Mouse (Mus musculus): ENCODE measurements around the gene Tor3a. TPM values are rescaled to one million over a fixed set of nuclear protein-coding genes. Genes with fewer than 3 reads are reported as not detected.

The Tor3a gene
- polyA plus RNA-seq, 1 experiment from 2014 or later = 6.1 TPM

DNA sequence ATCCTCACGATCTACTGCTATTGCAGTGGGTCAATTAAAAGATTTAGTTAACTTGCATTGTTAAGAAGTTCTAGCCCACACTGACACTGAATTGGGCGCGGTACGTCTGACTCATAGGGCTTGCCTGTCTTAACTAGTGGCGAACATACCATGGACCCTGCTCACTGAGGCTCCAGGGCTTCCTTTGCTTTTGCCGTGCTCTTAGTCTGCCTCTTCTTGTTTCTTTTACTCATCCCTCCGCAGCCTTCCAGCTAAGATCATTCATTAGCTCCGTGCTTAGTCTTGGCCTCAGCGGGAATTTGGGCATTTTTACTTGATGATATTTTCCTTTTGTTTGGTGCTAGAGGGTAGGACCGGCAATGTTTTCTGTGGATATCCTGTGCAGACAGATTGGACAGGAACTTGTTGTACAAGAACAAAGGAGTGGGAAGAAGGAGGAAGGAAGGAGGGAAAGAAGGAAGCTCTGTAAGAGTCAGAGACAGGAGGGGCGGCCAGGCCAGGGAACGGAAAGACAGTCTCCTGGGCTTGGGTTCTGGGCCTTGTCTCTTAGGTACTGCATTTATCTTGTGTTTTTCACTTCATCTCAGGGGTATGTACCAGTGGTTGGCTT, 57.1 kb downstream of the Tor3a start:
- WGBS = 40% methylated on average over 12 of the region's 12 CpGs
- H3K27me3 ChIP-seq (ENCODE audit: low read depth, poor library complexity, severe bottlenecking) = peaks cover 39% of the 10 kb centered on the region
- no peak overlapping the region for H3K4me3 ChIP-seq
- DNase-seq (ENCODE audit: low spot score) = no peak
- 0 out of 2 replicates have a peak overlapping the region, but pooled peaks have one; percentile 19 for H3K27ac ChIP-seq (replicated peaks)
- peaks cover 1% of the 10 kb centered on the region; the same call in 1 of the 2 replicates for H3K36me3 ChIP-seq
- H3K9me3 ChIP-seq (replicated peaks) = no peaks in the 10 kb centered on the region
- peaks cover 59% of the 10 kb centered on the region for H3K4me1 ChIP-seq

DNA sequence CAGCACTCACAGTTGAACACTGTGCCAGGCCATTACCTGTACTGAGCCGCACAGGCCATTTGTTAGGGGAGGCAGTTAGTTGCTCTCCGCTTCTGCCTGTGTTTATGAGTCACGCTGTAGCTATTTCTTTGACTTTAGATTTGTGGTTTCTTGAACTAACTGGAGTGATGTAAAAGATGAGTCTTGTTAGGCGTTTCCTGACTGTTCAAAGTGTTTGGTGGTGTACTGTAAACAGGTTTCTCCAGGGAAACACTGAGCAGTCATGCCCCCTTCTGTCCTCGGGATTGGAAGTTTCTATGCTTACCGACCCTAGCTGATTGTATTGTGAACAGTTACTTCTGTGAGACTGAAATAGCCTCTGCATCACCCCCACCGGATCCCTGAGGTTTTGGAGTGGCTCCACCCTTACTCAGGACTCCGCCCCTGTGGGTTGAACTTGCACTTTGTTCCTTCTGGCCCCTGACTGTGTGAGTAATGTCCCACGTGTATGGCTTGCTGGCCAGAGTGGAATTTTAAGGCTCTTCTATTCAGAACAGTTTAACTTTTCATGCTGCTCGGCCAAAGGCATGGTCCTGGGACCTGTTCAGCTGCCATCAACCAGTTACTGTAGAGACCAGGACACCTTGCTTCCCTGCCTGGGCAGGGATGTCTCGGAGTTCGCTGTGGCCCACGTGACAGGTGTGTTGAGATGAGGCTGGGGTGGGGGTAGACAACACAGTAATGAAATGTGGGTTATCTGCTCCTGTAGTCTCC, 58.6 kb downstream of the Tor3a start:
- peak overlapping the region; percentile 64; the same call in 1 of the 2 replicates for H3K27ac ChIP-seq (replicated peaks)

DNA sequence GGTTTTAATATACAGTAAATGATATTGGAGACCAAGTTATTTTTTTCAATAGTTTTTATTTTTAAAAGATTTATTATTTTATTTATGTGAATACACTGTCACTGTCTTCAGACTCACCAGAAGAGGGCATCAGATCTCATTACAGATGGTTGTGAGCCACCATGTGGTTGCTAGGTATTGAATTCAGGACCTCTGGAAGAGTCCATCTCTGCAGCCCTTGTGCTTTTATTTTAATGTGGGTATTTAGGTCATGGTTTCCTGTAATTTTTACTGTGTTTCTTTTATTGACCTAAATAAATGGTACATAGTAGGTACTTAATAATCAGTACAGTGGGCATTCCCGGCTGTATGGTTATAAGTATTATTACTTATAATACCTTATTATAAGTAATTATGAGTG, 59.4 kb downstream of the Tor3a start:
- 88% methylated on average over 1 of the region's 1 CpGs for WGBS
- peaks cover 5% of the 10 kb centered on the region for H3K36me3 ChIP-seq
- H3K4me1 ChIP-seq = peaks cover 53% of the 10 kb centered on the region
- H3K27ac ChIP-seq (replicated peaks) = no peak overlapping the region
- no peaks in the 10 kb centered on the region for H3K9me3 ChIP-seq (replicated peaks)
- DNase-seq (ENCODE audit: low spot score) = no peak
- H3K27me3 ChIP-seq (ENCODE audit: low read depth, poor library complexity, severe bottlenecking) = peaks cover 49% of the 10 kb centered on the region
- no peak overlapping the region for H3K4me3 ChIP-seq

More for the DNA sequence above, 58.6 kb downstream of the Tor3a start:
- Histone ChIP-seq H3K4me1 (peaks cover 59% of the 10 kb centered on the region), H3K36me3 (peaks cover 5% of the 10 kb centered on the region), H3K9me3 (replicated peaks) (no peaks in the 10 kb centered on the region), H3K27me3 (ENCODE audit: low read depth, poor library complexity, severe bottlenecking) (peaks cover 49% of the 10 kb centered on the region), H3K4me3 (peak overlapping the region; percentile 31)
- 28% methylated on average over 13 of the region's 13 CpGs for WGBS
- peak; percentile 30 for DNase-seq (ENCODE audit: low spot score)

- Histone ChIP-seq H3K27ac (replicated peaks) (peak overlapping the region; percentile 88), H3K36me3 (peaks cover 5% of the 10 kb centered on the region), H3K4me3 (peak overlapping the region; percentile 36), H3K9me3 (replicated peaks) (no peaks in the 10 kb centered on the region), H3K27me3 (ENCODE audit: low read depth, poor library complexity, severe bottlenecking) (peaks cover 49% of the 10 kb centered on the region), H3K4me1 (peaks cover 60% of the 10 kb centered on the region)
- peak; percentile 76 for DNase-seq (ENCODE audit: low spot score)
- 5% methylated on average over 9 of the region's 9 CpGs for WGBS
Measured at GRCm38 (mm10) chr1:156613855-156614530, 60.2 kb downstream of the Tor3a start.

- no peak for DNase-seq (ENCODE audit: low spot score)
- no peak overlapping the region for H3K27ac ChIP-seq (replicated peaks)
- peaks cover 22% of the 10 kb centered on the region for H3K27me3 ChIP-seq (ENCODE audit: low read depth, poor library complexity, severe bottlenecking)
- no peak overlapping the region for H3K4me3 ChIP-seq
- H3K4me1 ChIP-seq = peaks cover 43% of the 10 kb centered on the region
- WGBS = 86% methylated on average over 1 of the region's 1 CpGs
- H3K9me3 ChIP-seq (replicated peaks) = no peaks in the 10 kb centered on the region
- peaks cover 5% of the 10 kb centered on the region for H3K36me3 ChIP-seq
Measured at GRCm38 (mm10) chr1:156610257-156610656, 63.9 kb downstream of the Tor3a start.

DNA sequence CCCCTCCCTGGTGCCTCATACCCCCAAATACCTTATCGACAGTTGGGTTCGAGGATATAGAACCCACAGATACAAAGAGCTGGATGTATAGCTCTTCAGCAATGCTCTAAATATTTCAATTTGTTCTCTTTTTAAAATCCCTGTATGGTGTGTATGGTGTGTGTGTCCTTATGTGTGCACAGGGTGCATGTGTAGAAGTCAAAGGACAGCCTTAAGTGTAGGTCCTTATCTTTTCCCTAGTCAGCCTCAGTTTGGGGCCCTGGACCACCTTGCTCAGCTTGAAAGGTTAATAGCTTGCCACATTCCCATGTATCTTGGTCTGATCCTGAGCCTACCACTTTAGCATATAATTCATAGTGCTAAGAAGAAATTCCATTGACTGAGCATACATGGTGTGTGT, 65.7 kb downstream of the Tor3a start:
- DNase-seq (ENCODE audit: low spot score) = no peak
- 88% methylated on average over 2 of the region's 2 CpGs for WGBS
- Histone ChIP-seq H3K4me1 (peaks cover 25% of the 10 kb centered on the region), H3K4me3 (no peak overlapping the region), H3K9me3 (replicated peaks) (no peaks in the 10 kb centered on the region), H3K27ac (replicated peaks) (no peak overlapping the region), H3K27me3 (ENCODE audit: low read depth, poor library complexity, severe bottlenecking) (peaks cover 20% of the 10 kb centered on the region), H3K36me3 (peaks cover 5% of the 10 kb centered on the region)

DNA sequence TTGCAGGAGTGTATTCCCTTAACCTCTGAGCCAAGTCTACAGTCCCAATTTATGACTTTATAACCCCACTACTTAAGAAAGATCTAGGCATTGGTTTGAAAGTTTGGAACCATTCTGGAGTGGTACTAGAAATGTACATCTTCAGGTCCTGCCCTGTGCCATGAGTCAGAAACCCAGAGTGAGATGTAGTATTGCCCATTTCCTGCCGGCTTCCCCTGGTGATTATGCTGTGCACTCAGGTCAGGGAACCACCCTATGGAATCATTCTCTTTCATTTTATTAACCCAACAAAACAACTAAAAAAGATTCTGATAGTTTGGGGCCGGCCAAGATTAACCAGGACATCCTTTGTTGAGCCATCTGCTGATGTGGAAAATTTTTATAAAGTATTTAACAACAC, 68.2 kb downstream of the Tor3a start:
- DNase-seq (ENCODE audit: low spot score) = no peak
- no peaks in the 10 kb centered on the region for H3K36me3 ChIP-seq
- no peak overlapping the region for H3K27ac ChIP-seq (replicated peaks)
- H3K4me3 ChIP-seq = no peak overlapping the region
- no peaks in the 10 kb centered on the region for H3K9me3 ChIP-seq (replicated peaks)
- H3K27me3 ChIP-seq (ENCODE audit: low read depth, poor library complexity, severe bottlenecking) = no peaks in the 10 kb centered on the region; the same call in 1 of the 2 replicates
- H3K4me1 ChIP-seq = peaks cover 19% of the 10 kb centered on the region
- WGBS = 88% methylated on average over 2 of the region's 2 CpGs

DNA sequence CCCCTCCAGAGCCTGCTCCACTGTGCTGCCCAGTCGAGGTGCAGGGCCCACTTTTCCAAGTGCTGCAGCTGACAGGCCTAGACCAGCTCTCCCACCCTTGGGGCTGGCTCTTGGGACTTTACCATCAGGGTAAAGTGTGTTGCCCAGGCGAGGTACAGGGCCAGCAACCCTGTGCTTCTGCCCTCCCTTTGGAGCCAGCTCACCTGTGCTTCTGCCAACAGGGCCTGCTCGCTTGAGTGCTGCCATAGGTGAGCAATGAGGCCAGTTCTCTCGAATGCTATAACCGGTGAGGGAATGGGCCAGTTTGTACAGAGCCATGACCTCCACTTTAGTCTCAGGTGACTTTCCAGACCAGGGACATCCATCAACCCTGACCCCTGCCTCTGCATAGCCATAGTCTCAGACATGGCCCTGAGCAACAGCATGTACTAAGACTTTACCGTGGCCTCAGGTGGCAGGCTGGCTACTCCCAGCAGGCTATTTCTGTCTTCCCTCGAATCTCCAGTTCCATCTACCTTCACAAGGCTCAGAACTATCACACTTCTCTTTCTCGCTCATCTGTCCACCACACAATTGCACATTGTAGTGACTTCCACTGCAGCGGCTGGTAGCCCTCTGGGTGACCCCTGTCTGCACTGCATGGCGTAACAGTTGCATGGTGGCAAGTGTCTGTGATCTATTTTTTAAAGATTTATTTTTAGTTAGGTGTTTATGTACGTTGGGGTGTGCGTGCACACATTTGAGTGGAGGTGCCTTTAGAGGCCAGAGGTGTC, 68.9 kb downstream of the Tor3a start:
- WGBS = 89% methylated on average over 12 of the region's 12 CpGs
- no peaks in the 10 kb centered on the region for H3K9me3 ChIP-seq (replicated peaks)
- H3K27ac ChIP-seq (replicated peaks) = no peak overlapping the region; the same call in 1 of the 2 replicates
- peaks cover 19% of the 10 kb centered on the region for H3K4me1 ChIP-seq
- no peaks in the 10 kb centered on the region; the same call in 1 of the 2 replicates for H3K27me3 ChIP-seq (ENCODE audit: low read depth, poor library complexity, severe bottlenecking)
- no peaks in the 10 kb centered on the region for H3K36me3 ChIP-seq
- no peak for DNase-seq (ENCODE audit: low spot score)
- no peak overlapping the region for H3K4me3 ChIP-seq

Other genes starting within 250 kb of the Tor3a start
- gene Soat1, start 200.0 kb downstream of the Tor3a start, polyA plus RNA-seq (2016; fragmentation: Nextera tagmentation; extraction: Ambion mirVana) = 26.3 and 29.4 TPM in 2 replicates
- 0.35 TPM in 2 replicates for gene Gm10031, start 150.3 kb downstream of the Tor3a start, polyA plus RNA-seq (2016; fragmentation: Nextera tagmentation; extraction: Ambion mirVana)
- 4.7 and 5.3 TPM in 2 replicates for gene Abl2, start 115.6 kb downstream of the Tor3a start, polyA plus RNA-seq (2016; fragmentation: Nextera tagmentation; extraction: Ambion mirVana)
- 16.6 and 19.9 TPM in 2 replicates for gene Fam20b, start 44.7 kb upstream of the Tor3a start, polyA plus RNA-seq (2016; fragmentation: Nextera tagmentation; extraction: Ambion mirVana)
- gene Angptl1, start 164.2 kb upstream of the Tor3a start, polyA plus RNA-seq (2016; fragmentation: Nextera tagmentation; extraction: Ambion mirVana) = 1.0 and 1.3 TPM in 2 replicates

Measured in midbrain, embryonic 10.5 days (tissue).